Mouse (Mus musculus) MEL (cell line): ENCODE data around the gene Vpreb3. TPM values are rescaled to one million over a fixed set of nuclear protein-coding genes. Genes with fewer than 3 reads are reported as not detected.

ENCODE experiments used
- DNase-seq: peaks from one replicate; pipeline ENCODE4 v3.0.0; 2011; ENCODE audit warnings: low read depth, low spot score
- H3K27ac ChIP-seq: 2 replicates; pipeline ENCODE4 v1.5.1; 2012; ENCODE audit warnings: low read depth, mild to moderate bottlenecking, control low read depth, low read length, moderate library complexity; ENCODE audit not compliant: control insufficient read depth
- H3K27me3 ChIP-seq, 2 experiments: fragments of 150-350 bp in 1 of 2; sonication (generic) in 1 of 2; 2 replicates each; pipeline ENCODE4 v1.6.1; 2012; ENCODE audit warnings: low read length in 2 of 2, mild to moderate bottlenecking in 2 of 2, improper control_type of control experiment in 1 of 2, moderate library complexity in 1 of 2; ENCODE audit not compliant: insufficient read depth in 2 of 2, control insufficient read depth in 1 of 2
- H3K36me3 ChIP-seq, 2 experiments: 2 replicates each; pipeline ENCODE4 v1.6.1; 2012 to 2014; ENCODE audit warnings: low read length in 2 of 2, improper control_type of control experiment in 1 of 2, inconsistent platforms in 1 of 2, mild to moderate bottlenecking in 1 of 2; ENCODE audit not compliant: insufficient read depth in 2 of 2, control insufficient read depth in 1 of 2
- H3K4me1 ChIP-seq, 2 experiments: fragments of 150-350 bp in 1 of 2; sonication (generic) in 1 of 2; 2 replicates each; pipeline ENCODE4 v1.6.1; 2012; ENCODE audit warnings: low read length in 2 of 2, improper control_type of control experiment in 1 of 2, mild to moderate bottlenecking in 1 of 2; ENCODE audit not compliant: insufficient read depth in 2 of 2, control insufficient read depth in 1 of 2
- H3K4me3 ChIP-seq, 2 experiments: fragments of 150-350 bp in 1 of 2; sonication (generic) in 1 of 2; 2 replicates each; pipeline ENCODE4 v1.5.1; 2012; ENCODE audit warnings: low read depth in 2 of 2, low read length in 2 of 2, mild to moderate bottlenecking in 2 of 2, moderate library complexity in 2 of 2, control low read depth in 1 of 2, improper control_type of control experiment in 1 of 2; ENCODE audit not compliant: control insufficient read depth in 1 of 2, insufficient read depth in 1 of 2
- H3K79me2 ChIP-seq: 2 replicates; pipeline ENCODE4 v1.6.1; 2012; ENCODE audit warnings: mild to moderate bottlenecking, low read length, moderate library complexity; ENCODE audit not compliant: control insufficient read depth, poor library complexity, insufficient read depth
- H3K9ac ChIP-seq: 2 replicates; pipeline ENCODE4 v1.6.1; 2012; ENCODE audit warnings: low read depth, mild to moderate bottlenecking, control low read depth, low read length, moderate library complexity; ENCODE audit not compliant: control insufficient read depth, poor library complexity, severe bottlenecking
- H3K9me3 ChIP-seq: fragments of 150-350 bp; sonication (generic); replicated peaks from 2 replicates; pipeline ENCODE4 v1.6.1; 2012; ENCODE audit warnings: mild to moderate bottlenecking, low read length, improper control_type of control experiment, moderate library complexity; ENCODE audit not compliant: insufficient read depth
- BHLHE40 ChIP-seq: IDR thresholded peaks from 2 replicates; pipeline ENCODE4 v1.6.1; 2012; ENCODE audit warnings: low read depth, mild to moderate bottlenecking, inconsistent platforms, low read length, improper control_type of control experiment, borderline replicate concordance
- E2F4 ChIP-seq: IDR thresholded peaks from 2 replicates; pipeline ENCODE4 v1.6.1; 2011; ENCODE audit warnings: low read depth, low read length, improper control_type of control experiment, borderline replicate concordance
- EP300 ChIP-seq, 2 experiments: IDR thresholded peaks; 2 replicates each; pipeline ENCODE4 v1.6.1; 2011; ENCODE audit warnings: improper control_type of control experiment in 2 of 2, low read length in 2 of 2, low read depth in 1 of 2, mild to moderate bottlenecking in 1 of 2
- ETS1 ChIP-seq: IDR thresholded peaks from 2 replicates; pipeline ENCODE4 v1.6.1; 2012; ENCODE audit warnings: low read depth, mild to moderate bottlenecking, inconsistent platforms, low read length, improper control_type of control experiment, moderate library complexity
- HCFC1 ChIP-seq: IDR thresholded peaks from 2 replicates; pipeline ENCODE4 v1.6.1; 2012; ENCODE audit warnings: low read depth, mild to moderate bottlenecking, inconsistent platforms, low read length, improper control_type of control experiment, moderate library complexity
- JUND ChIP-seq: IDR thresholded peaks from 2 replicates; pipeline ENCODE4 v1.6.1; 2011; ENCODE audit warnings: low read depth, mild to moderate bottlenecking, improper control_type of control experiment, low read length
- MAX ChIP-seq: IDR thresholded peaks from 2 replicates; pipeline ENCODE4 v1.6.1; 2011; ENCODE audit warnings: low read length, improper control_type of control experiment
- POLR2A ChIP-seq, 2 experiments: IDR thresholded peaks; 2 replicates each; pipeline ENCODE4 v1.6.1; 2011 to 2012; ENCODE audit warnings: low read length in 2 of 2, mild to moderate bottlenecking in 2 of 2, control low read depth in 1 of 2, improper control_type of control experiment in 1 of 2, low read depth in 1 of 2, moderate library complexity in 1 of 2; ENCODE audit not compliant: control insufficient read depth in 1 of 2, insufficient read depth in 1 of 2, poor library complexity in 1 of 2
- POLR2AphosphoS2 ChIP-seq: IDR thresholded peaks from 2 replicates; pipeline ENCODE4 v1.6.1; 2011; ENCODE audit warnings: low read length, improper control_type of control experiment
- POLR2AphosphoS5 ChIP-seq: IDR thresholded peaks from 2 replicates; pipeline ENCODE4 v1.6.1; 2012; ENCODE audit warnings: low read depth, borderline replicate concordance, mild to moderate bottlenecking, inconsistent platforms, low read length, moderate library complexity, mixed read lengths
- SIN3A ChIP-seq: IDR thresholded peaks from 2 replicates; pipeline ENCODE4 v1.6.1; 2012; ENCODE audit warnings: low read length, improper control_type of control experiment, inconsistent platforms
- TBP ChIP-seq: IDR thresholded peaks from 2 replicates; pipeline ENCODE4 v1.8.0; 2011; ENCODE audit warnings: low read depth, low read length, improper control_type of control experiment
- USF2 ChIP-seq, 2 experiments: IDR thresholded peaks; 2 replicates each; pipeline ENCODE4 v1.6.1; 2011 to 2012; ENCODE audit warnings: improper control_type of control experiment in 2 of 2, low read length in 2 of 2, borderline replicate concordance in 1 of 2, inconsistent platforms in 1 of 2, low read depth in 1 of 2, mild to moderate bottlenecking in 1 of 2; ENCODE audit not compliant: insufficient read depth in 1 of 2
- ZMIZ1 ChIP-seq: IDR thresholded peaks from 2 replicates; pipeline ENCODE4 v1.6.1; 2012; ENCODE audit warnings: low read depth, mild to moderate bottlenecking, inconsistent platforms, low read length, improper control_type of control experiment, moderate library complexity
- polyA plus RNA-seq, 2 experiments: library from polyadenylated mRNA; stranded (reverse) in 1 of 2; unstranded in 1 of 2; fragments of >175 nt in 1 of 2; fragments of >200 nt in 1 of 2; gene quantifications; 2 replicates each; pipeline versions ENCODE4 v1.2.1 to v1.2.4; 2012; ENCODE audit warnings: low replicate concordance in 2 of 2, low read depth in 1 of 2; ENCODE audit not compliant: insufficient read length in 2 of 2, insufficient read depth in 1 of 2, missing spikeins in 1 of 2
- total RNA-seq: library from RNA; depleted of rRNA; stranded (reverse); fragments of 300-350 nt; gene quantifications from 2 replicates; pipeline ENCODE4 v1.2.3, GENCODE M21; 2012

Gene Vpreb3
- total and polyA plus RNA-seq, 3 experiments, result 0.27 to 0.88 TPM; not detected in 1

- TF ChIP-seq POLR2A (IDR thresholded peaks at IDR 0.05; ENCODE audit: control insufficient read depth in 1 of 2, insufficient read depth in 1 of 2, low read depth in 1 of 2, low read length in 2 of 2, poor library complexity in 1 of 2) (peak; percentile 69 to 93), TBP (0 out of 2 replicates have a peak, but pooled peaks have one; percentile 65), ETS1 (no peak), EP300 (IDR thresholded peaks at IDR 0.05; ENCODE audit: low read depth in 1 of 2, low read length in 2 of 2) (no peak), E2F4 (no peak), ZMIZ1 (0 out of 2 replicates have a peak, but pooled peaks have one; percentile 49), HCFC1 (peak; percentile 63), SIN3A (peak; percentile 90), JUND (no peak), BHLHE40 (no peak), MAX (peak; percentile 69), POLR2AphosphoS5 (no peak)
- TF ChIP-seq, all 39 proteins: peak for 12
Measured at GRCm38 (mm10) chr10:75935680-75936541, 6.9 kb upstream of the Vpreb3 start, which contains the start of gene Mmp11 (continued).

GRCm38 (mm10) chr10:75936909-75937667 lies 5.8 kb upstream of the Vpreb3 start:
- H3K79me2 ChIP-seq, result peaks cover 9% of the 10 kb centered on the region
- no peaks in the 10 kb centered on the region for H3K27me3 ChIP-seq
- peak overlapping the region; percentile 17; the same call in 1 of the 2 replicates for H3K27ac ChIP-seq
- peaks cover 16 to 37% of the 10 kb centered on the region in 2 experiments for H3K4me1 ChIP-seq
- H3K9me3 ChIP-seq, result no peaks in the 10 kb centered on the region
- peak; percentile 37 for DNase-seq
- no peak overlapping the region for H3K4me3 ChIP-seq
- H3K36me3 ChIP-seq, result peaks cover 0 to 34% of the 10 kb centered on the region in 2 experiments; a peak in 2 of 4 replicates
- H3K9ac ChIP-seq, result peak overlapping the region; percentile 16
- TF ChIP-seq POLR2AphosphoS2, result 0 out of 2 replicates have a peak, but pooled peaks have one; percentile 15
- no peak for TF ChIP-seq USF2 (IDR thresholded peaks at IDR 0.05; ENCODE audit: borderline replicate concordance in 1 of 2, insufficient read depth in 1 of 2, low read depth in 1 of 2, low read length in 2 of 2)
